Mouse (Mus musculus): ENCODE results near the gene Hpse2. TPM values are rescaled to one million over a fixed set of nuclear protein-coding genes. Genes with fewer than 3 reads are reported as not detected.

The Hpse2 gene
- total RNA-seq, 1 experiment: 0.27 TPM

DNA sequence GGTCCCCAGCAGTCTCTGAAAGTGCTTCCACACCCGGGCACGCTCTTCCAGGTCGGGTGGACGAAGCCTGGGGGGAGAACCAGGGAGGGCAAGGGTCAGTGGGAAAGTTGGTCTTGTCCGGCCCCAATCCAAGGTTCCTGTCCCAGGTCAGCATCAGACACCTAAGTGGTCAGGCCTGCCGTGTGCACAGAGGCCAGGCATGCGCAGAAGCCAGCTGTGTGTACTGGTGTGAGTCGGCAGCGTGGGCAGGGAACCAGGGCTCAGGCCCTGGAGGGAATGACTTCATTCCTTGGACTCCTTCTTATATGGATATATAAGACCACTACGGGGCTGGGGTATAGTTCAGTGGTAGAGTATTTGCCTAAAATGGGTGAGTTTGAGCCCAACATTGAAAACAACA lies 618.5 kb downstream of the Hpse2 start:
- H3K4me3 ChIP-seq (ENCODE audit: insufficient read depth in 1 of 2, low read depth in 1 of 2, low read length in 2 of 2, poor library complexity in 1 of 2, severe bottlenecking in 1 of 2): no peak overlapping the region
- no peak for TF ChIP-seq ZNF384 (IDR thresholded peaks at IDR 0.05; ENCODE audit: low read depth, low read length)
- no peak for TF ChIP-seq HCFC1 (IDR thresholded peaks at IDR 0.05; ENCODE audit: borderline replicate concordance, insufficient read depth, low read length)
- no peak for TF ChIP-seq ZC3H11A (IDR thresholded peaks at IDR 0.05; ENCODE audit: borderline replicate concordance, low read depth, low read length)
- TF ChIP-seq MAFK (IDR thresholded peaks at IDR 0.05; ENCODE audit: insufficient read depth, low read depth, low read length): no peak
- no peak for TF ChIP-seq CHD2 (IDR thresholded peaks at IDR 0.05; ENCODE audit: low read depth, low read length)
- no peak overlapping the region for H3K27ac ChIP-seq (ENCODE audit: insufficient read depth, low read depth, low read length, poor library complexity, severe bottlenecking)
- DNase-seq (ENCODE audit: low read depth, low spot score): no peak
- no peaks in the 10 kb centered on the region; a peak in 1 of 4 replicates for H3K4me1 ChIP-seq (ENCODE audit: control insufficient read depth in 2 of 2, insufficient read depth in 2 of 2, low read length in 2 of 2, poor library complexity in 1 of 2)
- H3K9ac ChIP-seq (ENCODE audit: insufficient read depth, low read depth, low read length, poor library complexity, severe bottlenecking): no peak overlapping the region
- H3K9me3 ChIP-seq (ENCODE audit: control insufficient read depth, insufficient read depth, low read depth, low read length): no peaks in the 10 kb centered on the region
- in situ Hi-C loops (cut with MboI; ENCODE audit: low sequenced_read_pairs in 2 of 2, unreplicated experiment in 2 of 2): no loop called here
- peaks cover 41% of the 10 kb centered on the region; the same call in 1 of the 2 replicates for H3K36me3 ChIP-seq (ENCODE audit: control insufficient read depth, insufficient read depth, low read length, poor library complexity, severe bottlenecking)

DNA sequence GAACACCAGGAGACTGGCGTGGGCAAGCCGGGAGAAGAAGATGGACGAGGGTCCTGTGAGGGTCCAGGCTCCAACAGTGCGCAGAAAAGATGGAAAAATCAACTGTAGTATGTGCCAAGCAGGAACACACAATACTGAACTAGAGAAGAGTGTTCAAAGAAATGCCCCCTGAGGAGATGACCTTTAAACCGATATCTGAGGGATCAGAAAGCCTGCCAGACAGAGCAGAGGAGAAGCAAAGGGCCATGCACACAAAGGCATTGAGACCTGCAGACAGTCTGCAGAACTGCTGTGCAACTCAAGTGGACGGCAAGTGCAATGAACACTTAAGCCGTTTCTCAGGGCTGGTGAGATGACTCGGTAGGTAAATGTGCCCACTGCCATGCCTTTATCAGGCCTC lies 620.8 kb downstream of the Hpse2 start:
- no peaks in the 10 kb centered on the region for H3K9me3 ChIP-seq (ENCODE audit: control insufficient read depth, insufficient read depth, low read depth, low read length)
- no peak for DNase-seq (ENCODE audit: low read depth, low spot score)
- peaks cover 43% of the 10 kb centered on the region; the same call in 1 of the 2 replicates for H3K36me3 ChIP-seq (ENCODE audit: control insufficient read depth, insufficient read depth, low read length, poor library complexity, severe bottlenecking)
- no peak overlapping the region for H3K4me3 ChIP-seq (ENCODE audit: insufficient read depth in 1 of 2, low read depth in 1 of 2, low read length in 2 of 2, poor library complexity in 1 of 2, severe bottlenecking in 1 of 2)
- in situ Hi-C loops (cut with MboI; ENCODE audit: low sequenced_read_pairs in 2 of 2, unreplicated experiment in 2 of 2): no loop called here
- TF ChIP-seq ZNF384 (IDR thresholded peaks at IDR 0.05; ENCODE audit: low read depth, low read length): no peak
- H3K4me1 ChIP-seq (ENCODE audit: control insufficient read depth in 2 of 2, insufficient read depth in 2 of 2, low read length in 2 of 2, poor library complexity in 1 of 2): peaks cover 0 to 4% of the 10 kb centered on the region in 2 experiments; a peak in 2 of 4 replicates
- no peak overlapping the region for H3K27ac ChIP-seq (ENCODE audit: insufficient read depth, low read depth, low read length, poor library complexity, severe bottlenecking)
- H3K9ac ChIP-seq (ENCODE audit: insufficient read depth, low read depth, low read length, poor library complexity, severe bottlenecking): no peak overlapping the region

DNA sequence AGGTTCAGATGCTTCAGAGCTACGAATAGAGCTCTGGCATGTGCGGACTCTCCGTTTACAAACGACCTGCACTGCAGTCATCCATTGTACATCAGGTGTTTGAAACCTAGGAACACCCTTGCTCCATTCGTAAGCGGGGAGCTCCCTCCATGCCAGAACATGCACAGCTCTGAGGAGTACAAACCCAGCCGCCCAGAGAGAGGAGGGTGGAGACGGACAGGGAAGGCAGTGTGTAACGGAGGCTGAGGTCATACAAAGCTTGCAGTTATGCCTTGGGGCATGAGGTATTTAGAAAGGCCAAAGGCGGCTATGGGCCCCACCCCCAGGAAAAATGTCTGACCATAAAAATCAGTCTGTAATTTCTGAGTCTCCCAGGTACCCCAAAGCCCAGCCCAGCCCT lies 623.8 kb downstream of the Hpse2 start:
- peaks cover 0 to 4% of the 10 kb centered on the region in 2 experiments; a peak in 2 of 4 replicates for H3K4me1 ChIP-seq (ENCODE audit: control insufficient read depth in 2 of 2, insufficient read depth in 2 of 2, low read length in 2 of 2, poor library complexity in 1 of 2)
- TF ChIP-seq HCFC1 (IDR thresholded peaks at IDR 0.05; ENCODE audit: borderline replicate concordance, insufficient read depth, low read length) (no peak), ZNF384 (IDR thresholded peaks at IDR 0.05; ENCODE audit: low read depth, low read length) (no peak), MAFK (IDR thresholded peaks at IDR 0.05; ENCODE audit: insufficient read depth, low read depth, low read length) (no peak), ZC3H11A (IDR thresholded peaks at IDR 0.05; ENCODE audit: borderline replicate concordance, low read depth, low read length) (no peak), CHD2 (IDR thresholded peaks at IDR 0.05; ENCODE audit: low read depth, low read length) (no peak)
- no peak overlapping the region for H3K27ac ChIP-seq (ENCODE audit: insufficient read depth, low read depth, low read length, poor library complexity, severe bottlenecking)
- no peak overlapping the region for H3K9ac ChIP-seq (ENCODE audit: insufficient read depth, low read depth, low read length, poor library complexity, severe bottlenecking)
- in situ Hi-C loops (cut with MboI; ENCODE audit: low sequenced_read_pairs in 2 of 2, unreplicated experiment in 2 of 2): no loop called here
- peaks cover 40% of the 10 kb centered on the region; the same call in 1 of the 2 replicates for H3K36me3 ChIP-seq (ENCODE audit: control insufficient read depth, insufficient read depth, low read length, poor library complexity, severe bottlenecking)
- no peak for DNase-seq (ENCODE audit: low read depth, low spot score)
- no peak overlapping the region for H3K4me3 ChIP-seq (ENCODE audit: insufficient read depth in 1 of 2, low read depth in 1 of 2, low read length in 2 of 2, poor library complexity in 1 of 2, severe bottlenecking in 1 of 2)
- H3K9me3 ChIP-seq (ENCODE audit: control insufficient read depth, insufficient read depth, low read depth, low read length): no peaks in the 10 kb centered on the region

DNA sequence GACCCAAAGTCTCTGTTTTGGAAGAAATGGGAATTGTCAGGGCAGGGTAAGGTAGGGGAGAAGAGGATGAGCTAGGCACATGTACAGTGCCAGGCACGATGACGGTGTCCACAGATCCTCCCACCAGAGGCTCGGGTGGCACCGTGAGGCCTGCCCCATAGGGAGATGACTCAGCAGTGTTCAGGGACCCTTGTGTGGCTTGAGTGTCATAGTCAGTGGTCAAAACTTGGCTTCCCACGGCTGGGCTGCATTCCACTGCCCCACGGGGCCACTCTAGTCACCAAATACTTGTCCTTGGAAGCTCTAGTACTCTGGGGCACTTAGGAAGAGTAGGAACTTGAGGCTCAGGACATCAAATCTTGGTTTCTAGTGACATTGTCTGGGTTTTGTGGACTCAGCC lies 631.5 kb downstream of the Hpse2 start:
- TF ChIP-seq ZNF384 (IDR thresholded peaks at IDR 0.05; ENCODE audit: low read depth, low read length): no peak
- no peak for TF ChIP-seq CHD2 (IDR thresholded peaks at IDR 0.05; ENCODE audit: low read depth, low read length)
- no peak for TF ChIP-seq ZC3H11A (IDR thresholded peaks at IDR 0.05; ENCODE audit: borderline replicate concordance, low read depth, low read length)
- no peak for TF ChIP-seq HCFC1 (IDR thresholded peaks at IDR 0.05; ENCODE audit: borderline replicate concordance, insufficient read depth, low read length)
- TF ChIP-seq MAFK (IDR thresholded peaks at IDR 0.05; ENCODE audit: insufficient read depth, low read depth, low read length): no peak
- DNase-seq (ENCODE audit: low read depth, low spot score): no peak
- Histone ChIP-seq H3K36me3 (ENCODE audit: control insufficient read depth, insufficient read depth, low read length, poor library complexity, severe bottlenecking) (peaks cover 8% of the 10 kb centered on the region; the same call in 1 of the 2 replicates), H3K27ac (ENCODE audit: insufficient read depth, low read depth, low read length, poor library complexity, severe bottlenecking) (no peak overlapping the region), H3K9me3 (ENCODE audit: control insufficient read depth, insufficient read depth, low read depth, low read length) (no peaks in the 10 kb centered on the region), H3K4me1 (ENCODE audit: control insufficient read depth in 2 of 2, insufficient read depth in 2 of 2, low read length in 2 of 2, poor library complexity in 1 of 2) (peaks cover 0 to 2% of the 10 kb centered on the region in 2 experiments; a peak in 2 of 4 replicates), H3K9ac (ENCODE audit: insufficient read depth, low read depth, low read length, poor library complexity, severe bottlenecking) (no peak overlapping the region), H3K4me3 (ENCODE audit: insufficient read depth in 1 of 2, low read depth in 1 of 2, low read length in 2 of 2, poor library complexity in 1 of 2, severe bottlenecking in 1 of 2) (no peak overlapping the region)
- in situ Hi-C loops (cut with MboI; ENCODE audit: low sequenced_read_pairs in 2 of 2, unreplicated experiment in 2 of 2): no loop called here
